Comparison of ENCODE assay signal across 8 mouse cellular contexts in the genomic region with DNA sequence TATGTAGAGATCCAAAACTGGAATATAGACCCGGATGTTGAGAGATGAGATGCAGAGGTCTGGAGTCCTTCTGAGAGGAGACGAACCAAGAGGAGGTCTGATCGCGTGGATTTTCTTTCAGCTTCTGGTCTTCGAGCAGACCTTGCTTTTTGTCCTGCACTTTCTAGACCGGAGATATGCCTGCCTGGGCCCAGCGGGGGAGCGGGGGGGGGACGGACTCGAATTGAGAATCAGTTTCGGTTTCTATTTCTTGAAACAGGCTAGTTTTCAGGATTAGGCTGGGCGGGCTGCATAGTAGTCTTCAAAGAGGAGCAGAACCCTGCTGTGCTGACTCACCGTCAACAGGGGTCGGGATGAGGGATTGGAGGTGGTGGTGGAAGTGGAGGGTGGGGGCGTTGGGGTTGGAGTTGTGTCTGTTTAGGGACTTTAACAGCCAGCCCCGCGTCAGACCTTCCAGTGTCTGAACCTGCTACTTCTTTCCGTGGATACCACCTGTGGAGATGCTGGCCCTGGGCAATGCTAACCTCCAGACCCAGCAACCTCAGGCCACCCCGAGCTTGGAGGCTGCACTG. TPM values are rescaled to one million over a fixed set of nuclear protein-coding genes. Genes with fewer than 3 reads are reported as not detected.
DNase-seq lines count a peak whose midpoint lies in the region; ATAC-seq and TF ChIP-seq lines count a peak whose summit lies in the region.

A gene (minus strand): TSS at position 483 of the 572 bp plus-strand sequence.

- ATAC-seq in intestine, embryonic 15.5 days = peak; percentile 24
- ATAC-seq in liver, embryonic 13.5 days (ENCODE audit: low read depth) = peak; percentile 49

- no peak for TF ChIP-seq POLR2A in thymus, adult 2 months (IDR thresholded peaks at IDR 0.05; ENCODE audit: control insufficient read depth, extremely low read depth, insufficient read depth, low read length, poor library complexity)

- H3K9ac ChIP-seq in intestine, embryonic 15.5 days = peak within 1 kb of the TSS; percentile 54
- H3K9ac ChIP-seq in liver, embryonic 13.5 days = peak within 1 kb of the TSS; percentile 76

- H3K4me3 ChIP-seq in intestine, embryonic 15.5 days (replicated peaks) = peak within 1 kb of the TSS; percentile 47
- H3K4me3 ChIP-seq in liver, embryonic 13.5 days (replicated peaks) = peak within 1 kb of the TSS; percentile 68
- H3K4me3 ChIP-seq in thymus, adult 2 months (ENCODE audit: control insufficient read depth, insufficient read depth, low read length) = peak within 1 kb of the TSS; percentile 98

- peak within 1 kb of the TSS; percentile 86 for H3K4me2 ChIP-seq in intestine, embryonic 15.5 days (replicated peaks)
- H3K4me2 ChIP-seq in liver, embryonic 13.5 days = peak within 1 kb of the TSS; percentile 84

- no peaks in the 10 kb centered on the region for H3K27me3 ChIP-seq in intestine, embryonic 15.5 days (replicated peaks)
- H3K27me3 ChIP-seq in liver, embryonic 13.5 days = no peaks in the 10 kb centered on the region
- H3K27me3 ChIP-seq in thymus, adult 2 months (ENCODE audit: control insufficient read depth, insufficient read depth, low read length) = no peaks in the 10 kb centered on the region

- peaks cover 33% of the 10 kb centered on the region for H3K4me1 ChIP-seq in intestine, embryonic 15.5 days (replicated peaks)
- peaks cover 64% of the 10 kb centered on the region for H3K4me1 ChIP-seq in liver, embryonic 13.5 days (replicated peaks)
- peaks cover 18% of the 10 kb centered on the region for H3K4me1 ChIP-seq in thymus, adult 2 months (replicated peaks; ENCODE audit: control insufficient read depth, insufficient read depth, low read length)

- DNase-seq in 3T3-L1 (ENCODE audit: low read depth, low spot score) = peak; percentile 85
- peak; percentile 90 for DNase-seq in R1 (ENCODE audit: low read depth, low spot score)
- peak; percentile 57 for DNase-seq in embryo, embryonic 10.5 days (ENCODE audit: low spot score)
- no peak for DNase-seq in gonadal fat pad, adult 2 months (ENCODE audit: low read depth)
- peak; percentile 61 for DNase-seq in liver, embryonic 13.5 days
- DNase-seq in naive thymus-derived CD4-positive, alpha-beta T cell, adult 2 months (ENCODE audit: low read depth) = peak; percentile 90
- DNase-seq in thymus, adult 2 months = peak; percentile 77

- H3K9me3 ChIP-seq in intestine, embryonic 15.5 days = no peaks in the 10 kb centered on the region
- no peaks in the 10 kb centered on the region for H3K9me3 ChIP-seq in liver, embryonic 13.5 days (replicated peaks)

- H3K36me3 ChIP-seq in intestine, embryonic 15.5 days = no peaks in the 10 kb centered on the region
- H3K36me3 ChIP-seq in liver, embryonic 13.5 days = peaks cover 15% of the 10 kb centered on the region
- peaks cover 5% of the 10 kb centered on the region; the same call in 1 of the 2 replicates for H3K36me3 ChIP-seq in thymus, adult 2 months (ENCODE audit: control insufficient read depth, insufficient read depth, low read length)

- WGBS in intestine, embryonic 15.5 days = 1% methylated on average over 19 of the region's 19 CpGs
- under 1% methylated on average over 19 of the region's 19 CpGs for WGBS in liver, embryonic 13.5 days (ENCODE audit: insufficient replicate concordance)
- WGBS in thymus, adult 2 months = under 1% methylated on average over 19 of the region's 19 CpGs

- H3K27ac ChIP-seq in intestine, embryonic 15.5 days = peak within 1 kb of the TSS; percentile 80
- H3K27ac ChIP-seq in liver, embryonic 13.5 days = peak within 1 kb of the TSS; percentile 91
- peak within 1 kb of the TSS; percentile 97 for H3K27ac ChIP-seq in thymus, adult 2 months (ENCODE audit: control insufficient read depth, insufficient read depth, low read length)

- no peak for TF ChIP-seq CTCF in thymus, adult 2 months (IDR thresholded peaks at IDR 0.05; ENCODE audit: borderline replicate concordance, control insufficient read depth, extremely low read depth, insufficient read depth, low read length, poor library complexity)

RNA-seq across cellular contexts. Expression of the gene that starts here (rescaled TPM):
- 12.7 and 14.8 TPM in 2 replicates for polyA plus RNA-seq in gonadal fat pad, adult 2 months (2012; rRNA removed)
- 16.0 and 16.4 TPM in 2 replicates for polyA plus RNA-seq in intestine, embryonic 15.5 days (2015; fragmentation: Nextera tagmentation; extraction: Ambion mirVana)
- polyA plus RNA-seq in liver, embryonic 13.5 days (2015; fragmentation: Nextera tagmentation; extraction: Ambion mirVana) = 17.0 and 19.8 TPM in 2 replicates
- polyA plus RNA-seq in thymus, adult 2 months (2012; rRNA removed) = 17.7 and 20.0 TPM in 2 replicates

Comparison
In these comparisons a context has a peak if more than half of its experiments do, and no peak if none do; other contexts are left out.
1. H3K4me3 ChIP-seq: peak in every context shown above with its lines; median percentile 98 in thymus, adult 2 months; 68 in liver, embryonic 13.5 days; 47 in intestine, embryonic 15.5 days.